Comparison of ENCODE assay signal across 8 mouse cellular contexts in the genomic region with DNA sequence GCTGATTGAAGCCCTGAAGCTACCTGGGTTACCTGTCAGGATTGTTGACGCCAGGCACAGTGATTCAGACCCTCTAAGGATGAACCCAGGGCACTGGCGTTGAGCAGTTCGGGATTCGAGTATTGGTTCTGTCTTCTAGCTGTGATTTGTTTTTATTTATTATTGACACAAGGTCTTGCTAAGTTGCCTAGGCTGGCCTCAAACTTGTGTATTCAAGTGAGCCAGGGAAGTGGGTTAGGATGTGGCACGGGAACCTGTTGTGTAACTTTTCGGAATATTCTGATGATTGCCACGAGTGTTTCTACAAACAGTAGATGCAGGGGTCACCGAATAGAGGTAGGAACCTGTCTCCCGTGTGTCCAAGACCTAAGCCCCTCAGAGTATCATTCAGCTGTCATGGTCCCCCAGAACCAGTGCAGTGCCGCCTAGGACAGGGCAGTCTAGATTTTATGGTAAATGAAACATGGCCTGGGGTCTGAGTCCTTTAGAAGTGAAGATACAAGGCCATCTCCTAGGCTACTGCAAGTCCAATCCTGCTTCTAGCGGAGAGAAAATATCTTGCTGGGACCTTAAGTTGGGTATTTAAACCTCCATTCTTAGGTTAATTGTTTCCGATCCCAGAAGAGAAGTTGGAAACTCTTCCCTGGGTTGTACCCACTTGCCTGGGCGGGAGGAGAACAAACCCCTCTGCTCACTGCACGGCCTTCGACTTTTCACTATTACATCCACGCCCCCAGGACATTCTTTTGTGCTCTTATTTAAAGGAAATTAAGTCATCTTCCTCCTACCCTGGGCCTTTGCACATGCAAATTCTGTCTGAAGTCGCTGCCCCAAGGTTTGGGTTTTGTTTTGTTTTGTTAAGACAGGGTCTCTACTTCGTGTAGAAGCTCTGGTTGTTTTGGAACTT. TPM values are rescaled to one million over a fixed set of nuclear protein-coding genes. Genes with fewer than 3 reads are reported as not detected.
DNase-seq lines count a peak whose midpoint lies in the region; ATAC-seq and TF ChIP-seq lines count a peak whose summit lies in the region.

No protein-coding gene starts in this region.

- H3K9ac ChIP-seq in embryonic facial prominence, embryonic 15.5 days, result peak overlapping the region; percentile 68
- peak overlapping the region; percentile 65 for H3K9ac ChIP-seq in limb, embryonic 11.5 days (ENCODE audit: low read length)

- H3K27me3 ChIP-seq in cerebellum, adult 2 months (ENCODE audit: control insufficient read depth, insufficient read depth, low read length), result no peaks in the 10 kb centered on the region; the same call in 1 of the 2 replicates
- H3K27me3 ChIP-seq in embryonic facial prominence, embryonic 15.5 days, result no peaks in the 10 kb centered on the region
- H3K27me3 ChIP-seq in limb, embryonic 11.5 days (ENCODE audit: control insufficient read depth, insufficient read depth, low read length), result no peaks in the 10 kb centered on the region
- H3K27me3 ChIP-seq in small intestine, adult 2 months (ENCODE audit: control insufficient read depth, insufficient read depth, low read length), result no peaks in the 10 kb centered on the region

- no peak for DNase-seq in cerebellum, adult 2 months
- DNase-seq in cerebellum, adult 18-20 months, result no peak
- peak; percentile 80 for DNase-seq in A20 (ENCODE audit: low read depth, low spot score)
- no peak for DNase-seq in limb, embryonic 11.5 days (ENCODE audit: low spot score)
- no peak for DNase-seq in cerebellum, adult 11-12 months

- H3K36me3 ChIP-seq in embryonic facial prominence, embryonic 15.5 days, result peaks cover 7% of the 10 kb centered on the region; the same call in 1 of the 2 replicates
- H3K36me3 ChIP-seq in limb, embryonic 11.5 days (ENCODE audit: control insufficient read depth, insufficient read depth, low read length), result no peaks in the 10 kb centered on the region
- peaks cover 4% of the 10 kb centered on the region; the same call in 1 of the 2 replicates for H3K36me3 ChIP-seq in small intestine, adult 2 months (ENCODE audit: control insufficient read depth, insufficient read depth, low read length)

- no peak for ATAC-seq in embryonic facial prominence, embryonic 15.5 days (ENCODE audit: insufficient number of reproducible peaks, low FRiP score, low TSS enrichment, low read depth)
- ATAC-seq in limb, embryonic 11.5 days (ENCODE audit: insufficient number of reproducible peaks, low FRiP score, low TSS enrichment, low read depth), result no peak
- ATAC-seq in monocyte, adult 5-6 weeks (replicated peaks; ENCODE audit: insufficient number of reproducible peaks, low FRiP score, low TSS enrichment, poor library complexity, severe bottlenecking), result no peak

- H3K9me3 ChIP-seq in embryonic facial prominence, embryonic 15.5 days (replicated peaks), result no peaks in the 10 kb centered on the region
- H3K9me3 ChIP-seq in limb, embryonic 11.5 days (ENCODE audit: control insufficient read depth, low read length), result no peaks in the 10 kb centered on the region

- no peak for TF ChIP-seq CTCF in cerebellum, adult 2 months (IDR thresholded peaks at IDR 0.05; ENCODE audit: borderline replicate concordance, insufficient read depth, low read depth, low read length)
- no peak for TF ChIP-seq CTCF in small intestine, adult 2 months (IDR thresholded peaks at IDR 0.05; ENCODE audit: extremely low read depth, insufficient read length, insufficient replicate concordance, low read depth, low read length)

- H3K4me2 ChIP-seq in embryonic facial prominence, embryonic 15.5 days (replicated peaks), result peak overlapping the region; percentile 79
- peak overlapping the region; percentile 52 for H3K4me2 ChIP-seq in limb, embryonic 11.5 days (ENCODE audit: low read depth, severe bottlenecking)

- TF ChIP-seq POLR2A in cerebellum, adult 2 months (IDR thresholded peaks at IDR 0.05; ENCODE audit: borderline replicate concordance, insufficient read depth, low read length), result no peak
- TF ChIP-seq POLR2A in small intestine, adult 2 months (IDR thresholded peaks at IDR 0.05; ENCODE audit: low read depth, low read length), result no peak

- peak overlapping the region; percentile 72 for H3K4me3 ChIP-seq in cerebellum, adult 2 months (replicated peaks; ENCODE audit: insufficient read depth, low read depth, low read length)
- peak overlapping the region; percentile 84 for H3K4me3 ChIP-seq in embryonic facial prominence, embryonic 15.5 days (replicated peaks)
- peak overlapping the region; percentile 66 for H3K4me3 ChIP-seq in limb, embryonic 11.5 days (ENCODE audit: low read depth, low read length)
- peak overlapping the region; percentile 98 for H3K4me3 ChIP-seq in small intestine, adult 2 months (ENCODE audit: low read depth, low read length)

- 39% methylated on average over 18 of the region's 18 CpGs for WGBS in cerebellum, adult 2 months
- 35% methylated on average over 18 of the region's 18 CpGs for WGBS in embryonic facial prominence, embryonic 15.5 days
- 47% methylated on average over 18 of the region's 18 CpGs for WGBS in limb, embryonic 11.5 days
- WGBS in small intestine, adult 2 months, result 21% methylated on average over 18 of the region's 18 CpGs

- H3K4me1 ChIP-seq in cerebellum, adult 2 months (ENCODE audit: control insufficient read depth, insufficient read depth, low read length), result no peaks in the 10 kb centered on the region; the same call in 1 of the 2 replicates
- peaks cover 11% of the 10 kb centered on the region for H3K4me1 ChIP-seq in embryonic facial prominence, embryonic 15.5 days
- peaks cover 2% of the 10 kb centered on the region; the same call in 1 of the 2 replicates for H3K4me1 ChIP-seq in limb, embryonic 11.5 days (ENCODE audit: control insufficient read depth, insufficient read depth, low read length)
- peaks cover 10% of the 10 kb centered on the region; the same call in 1 of the 2 replicates for H3K4me1 ChIP-seq in small intestine, adult 2 months (ENCODE audit: control insufficient read depth, insufficient read depth, insufficient read length, low read length)

- peak overlapping the region; percentile 78 for H3K27ac ChIP-seq in cerebellum, adult 2 months (ENCODE audit: insufficient read depth, low read length)
- peak overlapping the region; percentile 100 for H3K27ac ChIP-seq in embryonic facial prominence, embryonic 15.5 days (replicated peaks)
- peak overlapping the region; percentile 99 for H3K27ac ChIP-seq in limb, embryonic 11.5 days (replicated peaks; ENCODE audit: low read depth, low read length)
- peak overlapping the region; percentile 98 for H3K27ac ChIP-seq in small intestine, adult 2 months (ENCODE audit: insufficient read depth, low read depth, low read length)

RNA-seq across cellular contexts. Expression of a gene that starts 3.6 kb away (rescaled TPM):
- 20.4 and 23.2 TPM in 2 replicates for polyA plus RNA-seq in cerebellum, adult 2 months (2012; rRNA removed)
- 153 and 178 TPM in 2 replicates for polyA plus RNA-seq in embryonic facial prominence, embryonic 15.5 days (2015; fragmentation: Nextera tagmentation; extraction: Ambion mirVana)
- 140 and 149 TPM in 2 replicates for polyA plus RNA-seq in limb, embryonic 11.5 days (2014; fragmentation: Nextera tagmentation; extraction: Ambion mirVana)
- 60.1 and 118 TPM in 2 replicates for polyA plus RNA-seq in small intestine, adult 2 months (2012; rRNA removed)
- total RNA-seq in monocyte, adult 5-6 weeks (2017), result 42.9 to 74.7 TPM (median 44.7 TPM) in 3 replicates
